Mouse (Mus musculus) embryonic facial prominence, embryonic 13.5 days (tissue): ENCODE measurements around the gene Gramd1b. TPM values are rescaled to one million over a fixed set of nuclear protein-coding genes. Genes with fewer than 3 reads are reported as not detected.

Experiments
- ATAC-seq: fragments of 200-750 bp; cut with Nextera tagmentation; 2 replicates; pipeline ENCODE4 v1.8.0; 2017; ENCODE audit warnings: low read depth; ENCODE audit not compliant: insufficient number of reproducible peaks, insufficient read depth, low FRiP score, low TSS enrichment
- H3K27ac ChIP-seq: fragments of 300-500 bp; sonication (generic); 2 replicates; pipeline ENCODE4 v1.5.1; 2015; ENCODE audit warnings: moderate library complexity, mild to moderate bottlenecking, inconsistent platforms
- H3K27me3 ChIP-seq: fragments of 300-500 bp; sonication (generic); 2 replicates; pipeline ENCODE4 v1.6.1; 2015; ENCODE audit warnings: mild to moderate bottlenecking, inconsistent platforms
- H3K36me3 ChIP-seq: fragments of 300-500 bp; sonication (generic); 2 replicates; pipeline ENCODE4 v1.6.1; 2015; ENCODE audit warnings: mild to moderate bottlenecking, inconsistent platforms
- H3K4me1 ChIP-seq: fragments of 300-500 bp; sonication (generic); 2 replicates; pipeline ENCODE4 v1.6.1; 2015; ENCODE audit warnings: inconsistent platforms
- H3K4me2 ChIP-seq: fragments of 300-500 bp; sonication (generic); 2 replicates; pipeline ENCODE4 v1.6.1; 2015; ENCODE audit warnings: moderate library complexity, mild to moderate bottlenecking, inconsistent platforms
- H3K4me3 ChIP-seq: fragments of 300-500 bp; sonication (generic); 2 replicates; pipeline ENCODE4 v1.5.1; 2015; ENCODE audit warnings: mild to moderate bottlenecking, inconsistent platforms
- H3K9ac ChIP-seq: fragments of 300-500 bp; sonication (generic); 2 replicates; pipeline ENCODE4 v1.6.1; 2015; ENCODE audit warnings: mild to moderate bottlenecking, inconsistent platforms
- H3K9me3 ChIP-seq: fragments of 300-500 bp; sonication (generic); 2 replicates; pipeline ENCODE4 v1.6.1; 2016; ENCODE audit warnings: inconsistent platforms
- WGBS: fragments of 180-500 bp; shearing (Covaris S2); methylation state at CpG from one replicate; pipeline ENCODE4 v1.1.7; 2015; ENCODE audit warnings: mixed read lengths; 5-methylcytosine and 5-hydroxymethylcytosine counted together
- polyA plus RNA-seq: library from polyadenylated mRNA; unstranded; fragments of >200 nt; fragmentation: Nextera tagmentation; extraction: Ambion mirVana; gene quantifications from 2 replicates; pipeline ENCODE4 v1.2.1, GENCODE M21; 2015

The Gramd1b gene
- polyA plus RNA-seq, 1 experiment from 2014 or later: 9.0 TPM

DNA sequence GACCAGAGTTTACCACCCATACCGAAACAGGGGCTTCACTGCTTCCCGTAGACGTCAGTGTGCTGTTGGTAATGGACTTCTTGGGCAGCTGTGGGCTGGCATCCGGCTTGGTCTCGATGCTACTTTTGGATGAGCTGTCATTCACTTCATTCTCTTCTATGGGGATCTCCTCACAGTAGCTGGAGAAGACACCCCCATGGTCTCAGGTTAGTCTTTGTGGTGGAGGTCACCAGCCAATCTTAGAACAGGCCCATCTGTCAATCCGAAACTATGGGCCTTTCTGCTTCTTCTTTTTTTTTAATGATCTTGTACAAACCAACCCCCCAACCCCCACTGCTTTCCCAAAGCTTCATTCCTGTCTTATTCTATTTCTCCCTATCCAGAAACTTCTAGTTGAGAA, 221.3 kb downstream of the Gramd1b start:
- 91% methylated on average over 6 of the region's 6 CpGs for WGBS
- Histone ChIP-seq H3K4me1 (no peaks in the 10 kb centered on the region), H3K36me3 (peaks cover 56% of the 10 kb centered on the region), H3K27ac (no peak overlapping the region), H3K9me3 (no peaks in the 10 kb centered on the region), H3K4me2 (no peak overlapping the region), H3K27me3 (no peaks in the 10 kb centered on the region), H3K4me3 (no peak overlapping the region), H3K9ac (no peak overlapping the region)
- ATAC-seq: no peak

DNA sequence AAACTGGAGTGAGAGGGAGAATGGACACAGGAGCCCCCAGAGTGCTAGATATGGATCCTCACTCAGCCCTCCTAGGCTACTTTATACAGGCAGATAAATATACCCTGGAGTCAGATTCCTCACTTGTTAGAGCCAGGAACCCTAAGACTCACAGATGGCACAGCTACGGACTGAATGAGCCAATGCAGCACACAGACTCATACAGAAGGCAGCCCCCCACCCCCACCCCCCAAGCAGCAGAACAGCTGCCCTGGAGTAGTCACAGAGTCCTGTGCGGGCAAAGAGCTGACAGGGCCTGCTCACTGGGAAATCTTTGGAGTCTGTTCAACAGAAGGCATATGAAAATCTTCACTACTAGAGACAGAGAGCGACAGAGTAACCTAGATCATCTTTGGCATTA, 223.9 kb downstream of the Gramd1b start:
- H3K4me2 ChIP-seq: no peak overlapping the region
- H3K27me3 ChIP-seq: no peaks in the 10 kb centered on the region
- peaks cover 72% of the 10 kb centered on the region for H3K36me3 ChIP-seq
- H3K9ac ChIP-seq: no peak overlapping the region
- H3K9me3 ChIP-seq: no peaks in the 10 kb centered on the region
- no peaks in the 10 kb centered on the region for H3K4me1 ChIP-seq
- no peak for ATAC-seq
- H3K4me3 ChIP-seq: no peak overlapping the region
- H3K27ac ChIP-seq: no peak overlapping the region
- WGBS: 80% methylated on average over 3 of the region's 3 CpGs

DNA sequence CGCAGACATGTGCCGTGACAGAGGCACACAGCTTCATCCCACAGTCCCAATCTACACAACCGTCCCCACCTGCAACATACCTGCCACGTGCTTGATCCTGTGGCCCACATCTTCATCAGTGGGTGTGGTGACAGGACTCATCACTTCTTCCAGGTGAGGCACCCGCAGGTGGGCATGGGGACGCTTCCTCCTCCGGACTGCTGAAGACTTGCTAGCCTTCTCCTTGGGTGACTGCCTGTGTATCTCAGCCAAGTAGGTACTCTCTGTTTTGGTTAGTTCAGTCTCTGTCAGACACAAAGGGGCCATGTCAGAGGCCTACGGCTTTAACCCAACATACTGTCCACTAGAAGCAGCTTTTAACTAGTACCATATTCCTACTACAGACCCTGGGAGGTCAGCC, 226.9 kb downstream of the Gramd1b start:
- Histone ChIP-seq H3K9me3 (no peaks in the 10 kb centered on the region), H3K27me3 (no peaks in the 10 kb centered on the region), H3K4me3 (no peak overlapping the region), H3K27ac (no peak overlapping the region), H3K36me3 (peaks cover 85% of the 10 kb centered on the region), H3K4me2 (no peak overlapping the region), H3K4me1 (no peaks in the 10 kb centered on the region), H3K9ac (no peak overlapping the region)
- no peak for ATAC-seq
- WGBS: 90% methylated on average over 8 of the region's 8 CpGs

DNA sequence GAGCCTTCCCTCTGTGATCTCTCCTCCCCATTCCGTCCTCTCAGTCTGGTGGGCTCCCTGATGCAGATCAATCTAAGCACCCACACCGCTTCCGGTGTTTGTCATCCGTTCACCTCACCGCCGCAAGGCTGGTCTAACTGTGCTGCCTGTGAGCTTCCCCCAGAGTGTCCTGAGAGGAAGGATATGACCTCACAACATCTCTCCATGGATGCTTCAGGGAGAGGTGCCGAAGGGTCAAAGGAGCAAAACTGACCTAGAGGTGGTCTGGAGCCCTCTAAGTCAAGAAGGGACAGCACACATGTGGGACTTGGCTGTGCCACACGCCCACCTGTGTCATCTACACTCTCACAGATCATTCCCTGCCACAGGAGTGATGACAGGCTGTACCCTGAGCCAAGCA, 228.8 kb downstream of the Gramd1b start:
- H3K36me3 ChIP-seq: peaks cover 93% of the 10 kb centered on the region
- H3K4me2 ChIP-seq: no peak overlapping the region

DNA sequence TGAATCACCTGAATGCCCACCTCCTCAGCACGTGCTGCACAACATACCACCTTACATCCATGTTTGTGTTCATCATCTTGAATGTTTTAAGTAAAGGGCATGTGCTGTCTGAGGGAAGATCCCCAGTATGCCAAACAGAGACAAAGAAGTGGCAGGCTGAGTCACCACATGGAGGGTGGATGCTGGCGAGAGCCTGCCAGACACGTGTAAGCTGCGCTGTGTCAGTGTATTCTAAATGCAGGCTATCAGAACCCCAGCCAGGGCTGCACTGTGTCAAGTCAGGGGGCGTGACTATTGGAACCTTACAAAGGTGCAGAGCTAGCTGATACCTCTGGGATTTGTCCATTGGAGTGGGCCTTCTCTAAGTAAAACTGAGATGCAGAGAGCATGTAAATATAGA, 229.7 kb downstream of the Gramd1b start:
- Histone ChIP-seq H3K36me3 (peaks cover 93% of the 10 kb centered on the region), H3K4me2 (no peak overlapping the region), H3K27ac (no peak overlapping the region), H3K27me3 (no peaks in the 10 kb centered on the region), H3K9ac (no peak overlapping the region), H3K4me3 (no peak overlapping the region), H3K4me1 (no peaks in the 10 kb centered on the region), H3K9me3 (no peaks in the 10 kb centered on the region)
- 88% methylated on average over 5 of the region's 5 CpGs for WGBS
- no peak for ATAC-seq

More for the DNA sequence above, 228.8 kb downstream of the Gramd1b start:
- WGBS: 90% methylated on average over 8 of the region's 8 CpGs
- no peak overlapping the region for H3K27ac ChIP-seq
- ATAC-seq: no peak
- no peaks in the 10 kb centered on the region for H3K9me3 ChIP-seq
- no peak overlapping the region for H3K4me3 ChIP-seq
- no peaks in the 10 kb centered on the region for H3K27me3 ChIP-seq
- H3K9ac ChIP-seq: no peak overlapping the region
- H3K4me1 ChIP-seq: no peaks in the 10 kb centered on the region

DNA sequence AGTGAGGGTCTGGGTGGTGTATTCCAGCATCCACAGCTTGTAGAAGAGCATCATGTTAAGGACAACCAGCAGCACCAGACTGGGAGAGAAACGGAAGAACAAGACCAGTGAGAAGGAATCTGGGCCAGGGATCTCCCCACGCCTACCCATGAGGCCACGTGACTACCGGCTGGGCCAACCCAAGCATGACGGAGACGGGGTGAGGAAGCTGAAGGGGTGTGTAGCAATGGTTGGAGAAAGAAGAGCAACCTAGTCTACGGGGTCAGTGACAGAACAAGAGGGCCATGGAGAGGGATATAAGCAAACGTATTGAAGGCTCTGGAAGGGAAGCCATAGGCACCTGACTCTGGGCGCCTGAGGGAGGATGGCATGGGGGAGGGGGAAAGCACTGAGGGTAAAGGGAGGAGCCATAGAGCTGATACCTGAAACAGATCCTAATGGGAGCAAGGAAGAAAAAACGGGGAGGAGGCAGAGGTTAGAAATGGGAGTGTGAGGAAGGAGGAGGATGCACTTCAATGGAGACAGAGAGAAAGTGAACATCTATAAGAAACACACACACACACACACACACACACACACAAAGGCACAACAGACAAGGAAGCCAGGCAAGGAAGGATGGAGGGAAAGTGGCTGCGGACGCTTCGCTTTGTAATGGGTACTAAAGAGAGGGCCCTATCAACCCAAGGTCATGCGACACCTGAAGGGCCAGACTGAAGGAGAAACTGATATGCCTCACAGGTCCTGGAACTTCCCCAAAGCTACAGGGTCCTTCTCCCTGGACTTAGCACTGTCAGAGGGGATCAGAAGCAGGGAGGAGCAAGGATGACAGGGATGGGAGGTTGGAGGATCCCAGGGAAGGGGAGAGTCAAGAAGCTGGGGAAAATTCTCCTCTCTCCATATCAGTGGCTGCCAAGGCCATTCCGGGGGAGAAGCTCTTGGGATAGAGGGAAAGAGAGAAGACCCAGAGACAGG, 230.9 kb downstream of the Gramd1b start:
- WGBS: 90% methylated on average over 15 of the region's 15 CpGs

DNA sequence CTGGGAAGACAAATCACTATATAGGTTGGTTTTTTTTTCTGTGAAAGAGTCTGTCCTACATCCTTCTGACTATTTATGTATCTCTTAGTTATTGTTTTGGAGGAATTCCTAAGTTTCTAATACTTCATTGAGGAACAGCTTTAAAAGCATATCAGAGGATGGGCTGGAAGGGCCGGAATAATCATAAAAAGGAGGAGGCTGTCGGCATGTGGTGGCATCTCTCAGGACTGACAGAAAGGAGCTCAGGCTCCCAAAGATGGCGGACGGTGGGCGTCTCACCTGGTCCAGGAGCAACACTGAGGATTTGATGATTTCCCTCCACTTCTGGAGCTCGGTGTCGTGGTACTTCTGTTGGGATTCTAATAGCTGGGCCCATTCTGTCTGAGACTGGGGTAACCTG, 231.9 kb downstream of the Gramd1b start:
- no peak for ATAC-seq
- Histone ChIP-seq H3K4me3 (no peak overlapping the region), H3K9me3 (no peaks in the 10 kb centered on the region), H3K27ac (no peak overlapping the region), H3K4me1 (no peaks in the 10 kb centered on the region), H3K27me3 (no peaks in the 10 kb centered on the region), H3K4me2 (no peak overlapping the region), H3K36me3 (peaks cover 75% of the 10 kb centered on the region), H3K9ac (no peak overlapping the region)
- WGBS: 95% methylated on average over 7 of the region's 7 CpGs

More for the DNA sequence above, 230.9 kb downstream of the Gramd1b start:
- no peak for ATAC-seq
- Histone ChIP-seq H3K9ac (no peak overlapping the region), H3K27me3 (no peaks in the 10 kb centered on the region), H3K27ac (no peak overlapping the region), H3K4me3 (no peak overlapping the region), H3K36me3 (peaks cover 85% of the 10 kb centered on the region), H3K4me1 (no peaks in the 10 kb centered on the region), H3K9me3 (no peaks in the 10 kb centered on the region), H3K4me2 (no peak overlapping the region)

DNA sequence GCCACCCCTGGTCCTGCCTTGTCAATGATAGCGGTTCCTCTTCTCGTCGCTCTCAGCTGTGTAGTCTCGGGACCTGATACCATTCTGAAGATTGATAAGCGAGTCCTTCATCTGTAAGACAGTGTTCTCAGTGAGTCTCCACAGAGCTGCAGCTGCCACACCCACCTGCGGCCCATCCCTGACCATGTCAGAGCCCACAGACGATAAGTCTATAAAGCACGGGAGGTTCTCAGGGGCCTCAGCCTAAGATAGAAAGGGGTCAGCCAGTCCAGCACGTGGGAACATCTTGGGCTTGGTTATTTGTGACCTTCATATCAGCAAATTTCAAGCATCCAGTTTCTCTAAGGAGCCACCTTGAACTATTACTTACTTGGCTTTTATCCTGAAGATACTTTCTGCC, 233.2 kb downstream of the Gramd1b start:
- Histone ChIP-seq H3K36me3 (peaks cover 73% of the 10 kb centered on the region), H3K9me3 (no peaks in the 10 kb centered on the region), H3K4me1 (no peaks in the 10 kb centered on the region), H3K9ac (no peak overlapping the region), H3K4me2 (no peak overlapping the region), H3K27ac (no peak overlapping the region), H3K27me3 (no peaks in the 10 kb centered on the region), H3K4me3 (no peak overlapping the region)
- 95% methylated on average over 9 of the region's 9 CpGs for WGBS
- ATAC-seq: no peak

DNA sequence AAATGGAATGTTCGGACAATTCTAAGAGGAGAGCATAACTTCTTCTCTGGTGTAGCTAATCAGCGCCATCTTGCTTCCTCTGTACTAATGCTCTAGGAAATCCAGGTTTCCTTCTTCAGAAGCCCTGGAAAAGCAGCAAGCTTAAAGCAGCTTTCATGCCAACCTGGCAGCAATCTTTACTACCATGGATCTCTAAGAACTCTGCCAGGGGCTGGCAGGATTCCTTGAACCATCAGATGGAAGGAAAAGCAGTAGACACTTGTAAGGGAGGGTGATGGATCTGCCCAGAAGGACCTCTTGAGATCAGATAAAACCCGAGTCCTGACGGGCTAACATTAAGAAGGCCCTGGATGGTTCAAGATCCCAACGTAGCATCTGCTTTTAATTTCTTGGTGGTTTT, 234.9 kb downstream of the Gramd1b start:
- Histone ChIP-seq H3K36me3 (peaks cover 59% of the 10 kb centered on the region), H3K27me3 (no peaks in the 10 kb centered on the region), H3K9me3 (no peaks in the 10 kb centered on the region), H3K4me3 (no peak overlapping the region), H3K4me2 (no peak overlapping the region), H3K9ac (no peak overlapping the region), H3K27ac (no peak overlapping the region), H3K4me1 (no peaks in the 10 kb centered on the region)
- 86% methylated on average over 5 of the region's 5 CpGs for WGBS
- ATAC-seq: no peak

DNA sequence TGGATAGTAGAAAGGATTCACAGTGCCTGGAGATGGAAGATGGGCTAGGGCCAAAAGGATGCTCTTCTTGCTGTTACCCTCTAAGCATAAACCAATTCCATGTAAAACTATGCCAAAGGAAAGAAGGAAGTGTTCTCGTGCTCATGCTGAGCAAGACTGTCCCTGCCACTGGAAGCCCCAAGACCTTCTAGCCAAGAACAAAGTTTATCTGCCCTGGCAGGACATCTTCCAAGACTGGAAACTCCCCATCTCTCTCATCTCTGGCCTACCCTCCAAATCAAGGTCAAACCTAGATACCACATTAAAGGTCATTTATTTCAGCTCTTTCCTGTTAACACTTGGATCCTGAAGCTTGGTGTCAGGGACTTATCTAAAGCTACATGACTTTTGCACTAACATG, 236.3 kb downstream of the Gramd1b start:
- no peaks in the 10 kb centered on the region for H3K27me3 ChIP-seq
- no peak overlapping the region for H3K9ac ChIP-seq
- no peaks in the 10 kb centered on the region for H3K4me1 ChIP-seq
- H3K27ac ChIP-seq: no peak overlapping the region
- H3K36me3 ChIP-seq: peaks cover 46% of the 10 kb centered on the region
- H3K9me3 ChIP-seq: no peaks in the 10 kb centered on the region
- WGBS: 93% methylated on average over 1 of the region's 1 CpGs
- ATAC-seq: no peak
- H3K4me2 ChIP-seq: no peak overlapping the region
- H3K4me3 ChIP-seq: no peak overlapping the region

DNA sequence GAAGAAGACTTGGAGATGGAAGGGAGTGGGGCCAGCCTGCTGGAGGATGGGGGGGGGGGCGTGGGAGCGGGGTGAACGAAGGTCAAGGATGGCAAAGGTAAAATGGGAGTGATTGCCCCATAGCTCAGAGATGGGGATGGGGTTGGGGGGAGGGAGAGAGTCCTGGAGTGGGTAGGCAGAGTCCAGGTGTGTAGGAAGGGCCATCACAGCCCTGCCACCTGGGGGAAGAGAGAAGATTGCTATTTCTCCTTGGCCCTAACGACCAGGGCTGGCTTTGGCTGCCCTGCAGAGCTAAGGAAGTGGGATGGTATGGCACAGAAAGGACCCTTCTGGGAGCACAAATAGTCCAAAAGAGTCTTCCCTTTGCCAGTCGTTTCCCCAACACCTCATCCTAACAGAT, 237.0 kb downstream of the Gramd1b start:
- no peak overlapping the region for H3K4me3 ChIP-seq
- no peaks in the 10 kb centered on the region for H3K9me3 ChIP-seq
- ATAC-seq: no peak
- H3K36me3 ChIP-seq: peaks cover 40% of the 10 kb centered on the region
- H3K4me1 ChIP-seq: no peaks in the 10 kb centered on the region
- no peak overlapping the region for H3K4me2 ChIP-seq
- no peak overlapping the region for H3K9ac ChIP-seq
- H3K27me3 ChIP-seq: no peaks in the 10 kb centered on the region
- H3K27ac ChIP-seq: no peak overlapping the region
- WGBS: 94% methylated on average over 5 of the region's 5 CpGs

DNA sequence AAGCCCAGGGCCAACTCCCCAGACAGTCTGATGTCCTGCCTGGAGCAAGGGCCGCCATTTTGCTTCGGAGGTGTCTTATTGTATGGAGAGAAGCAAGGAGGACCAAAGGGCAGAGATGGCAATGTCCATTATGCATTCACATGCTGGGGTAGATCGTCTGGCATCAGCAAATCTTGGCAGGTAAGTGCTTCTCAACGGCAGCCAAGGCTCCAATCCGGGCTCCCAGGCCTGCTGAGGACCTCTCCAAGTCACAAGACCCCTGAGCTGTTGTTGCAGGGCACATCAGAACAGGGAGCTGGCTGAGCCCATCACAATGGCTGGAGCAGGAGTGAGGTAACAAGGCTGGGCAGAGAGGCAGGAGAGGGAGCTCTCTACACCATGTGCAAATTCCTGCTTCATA, 237.4 kb downstream of the Gramd1b start:
- ATAC-seq: no peak
- no peaks in the 10 kb centered on the region for H3K9me3 ChIP-seq
- no peak overlapping the region for H3K9ac ChIP-seq
- peaks cover 35% of the 10 kb centered on the region for H3K36me3 ChIP-seq
- no peak overlapping the region for H3K27ac ChIP-seq
- H3K4me1 ChIP-seq: no peaks in the 10 kb centered on the region
- WGBS: 91% methylated on average over 5 of the region's 5 CpGs
- H3K4me3 ChIP-seq: no peak overlapping the region
- H3K27me3 ChIP-seq: no peaks in the 10 kb centered on the region
- H3K4me2 ChIP-seq: no peak overlapping the region
